Mouse (Mus musculus) stomach, embryonic 15.5 days (tissue): ENCODE data around the gene AW549877. TPM values are rescaled to one million over a fixed set of nuclear protein-coding genes. Genes with fewer than 3 reads are reported as not detected.

Experiments used
- ATAC-seq: fragments of 200-750 bp; cut with Nextera tagmentation; 2 replicates; pipeline ENCODE4 v1.8.0; 2017; ENCODE audit warnings: low read depth, moderate number of reproducible peaks, moderate TSS enrichment; ENCODE audit not compliant: insufficient read depth, low FRiP score
- H3K27ac ChIP-seq: fragments of 300-500 bp; sonication (generic); 2 replicates; pipeline ENCODE4 v1.5.1; 2015; ENCODE audit warnings: mild to moderate bottlenecking, inconsistent platforms
- H3K27me3 ChIP-seq: fragments of 300-500 bp; sonication (generic); replicated peaks from 2 replicates; pipeline ENCODE4 v1.6.1; 2015; ENCODE audit warnings: inconsistent platforms
- H3K36me3 ChIP-seq: fragments of 300-500 bp; sonication (generic); 2 replicates; pipeline ENCODE4 v1.6.1; 2015; ENCODE audit warnings: inconsistent platforms
- H3K4me1 ChIP-seq: fragments of 300-500 bp; sonication (generic); 2 replicates; pipeline ENCODE4 v1.6.1; 2015; ENCODE audit warnings: inconsistent platforms
- H3K4me2 ChIP-seq: fragments of 300-500 bp; sonication (generic); 2 replicates; pipeline ENCODE4 v1.6.1; 2015; ENCODE audit warnings: mild to moderate bottlenecking, inconsistent platforms
- H3K4me3 ChIP-seq: fragments of 300-500 bp; sonication (generic); replicated peaks from 2 replicates; pipeline ENCODE4 v1.5.1; 2015; ENCODE audit warnings: inconsistent platforms
- H3K9ac ChIP-seq: fragments of 300-500 bp; sonication (generic); 2 replicates; pipeline ENCODE4 v1.6.1; 2015; ENCODE audit warnings: inconsistent platforms
- H3K9me3 ChIP-seq: fragments of 300-500 bp; sonication (generic); 2 replicates; pipeline ENCODE4 v1.6.1; 2016; ENCODE audit warnings: inconsistent platforms
- WGBS: fragments of 180-500 bp; shearing (Covaris S2); methylation state at CpG from one replicate; pipeline ENCODE4 v1.1.7; 2015; 5-methylcytosine and 5-hydroxymethylcytosine counted together
- polyA plus RNA-seq: library from polyadenylated mRNA; unstranded; fragments of >200 nt; fragmentation: Nextera tagmentation; extraction: Ambion mirVana; gene quantifications from 2 replicates; pipeline ENCODE4 v1.2.1, GENCODE M21; 2015

AW549877 gene
- polyA plus RNA-seq, result 31.5 and 33.1 TPM in 2 replicates

GRCm38 (mm10) chr15:3995448-3996266 is at the start of gene AW549877:
Gene AW549877, minus strand, starts transcription at chr15:3995744.
- H3K9me3 ChIP-seq, result no peaks in the 10 kb centered on the region
- no peaks in the 10 kb centered on the region for H3K27me3 ChIP-seq
- peak; percentile 99 for ATAC-seq
- H3K4me3 ChIP-seq, result peak within 1 kb of the TSS; percentile 91
- peaks cover 7% of the 10 kb centered on the region; the same call in 1 of the 2 replicates for H3K36me3 ChIP-seq
- H3K27ac ChIP-seq, result peak within 1 kb of the TSS; percentile 95
- H3K4me1 ChIP-seq, result 0 out of 2 replicates have a peak, but pooled peaks cover 2% of the 10 kb centered on the region
- H3K4me2 ChIP-seq, result peak within 1 kb of the TSS; percentile 56
- WGBS, result under 1% methylated on average over 61 of the region's 61 CpGs
- H3K9ac ChIP-seq, result peak within 1 kb of the TSS; percentile 81

- Histone ChIP-seq H3K9ac (no peak overlapping the region), H3K9me3 (no peaks in the 10 kb centered on the region), H3K27me3 (no peaks in the 10 kb centered on the region), H3K4me1 (no peaks in the 10 kb centered on the region), H3K4me3 (no peak overlapping the region), H3K36me3 (peaks cover 6% of the 10 kb centered on the region; the same call in 1 of the 2 replicates), H3K4me2 (peak overlapping the region; percentile 30; the same call in 1 of the 2 replicates), H3K27ac (no peak overlapping the region)
- no peak for ATAC-seq
- WGBS, result 25% methylated on average over 4 of the region's 4 CpGs
Measured at GRCm38 (mm10) chr15:4043032-4043471, 47.5 kb upstream of the AW549877 start.

- Histone ChIP-seq H3K9ac (no peak overlapping the region), H3K9me3 (no peaks in the 10 kb centered on the region), H3K36me3 (peaks cover 6% of the 10 kb centered on the region; the same call in 1 of the 2 replicates), H3K4me1 (no peaks in the 10 kb centered on the region), H3K27me3 (no peaks in the 10 kb centered on the region), H3K4me3 (no peak overlapping the region), H3K4me2 (no peak overlapping the region), H3K27ac (no peak overlapping the region)
- WGBS, result 60% methylated on average over 3 of the region's 3 CpGs
- ATAC-seq, result no peak
Measured at GRCm38 (mm10) chr15:4042423-4042822, 46.9 kb upstream of the AW549877 start.

GRCm38 (mm10) chr15:4033168-4034004 is 37.8 kb upstream of the AW549877 start:
- H3K27ac ChIP-seq, result no peak overlapping the region
- WGBS, result 67% methylated on average over 3 of the region's 3 CpGs

GRCm38 (mm10) chr15:4028960-4029359 is 33.4 kb upstream of the AW549877 start:
- no peak overlapping the region for H3K27ac ChIP-seq
- no peak overlapping the region for H3K9ac ChIP-seq

More at GRCm38 (mm10) chr15:4033168-4034004, 37.8 kb upstream of the AW549877 start:
- H3K9me3 ChIP-seq, result no peaks in the 10 kb centered on the region
- no peak overlapping the region for H3K4me2 ChIP-seq
- no peaks in the 10 kb centered on the region for H3K27me3 ChIP-seq
- peaks cover 4% of the 10 kb centered on the region; the same call in 1 of the 2 replicates for H3K36me3 ChIP-seq
- no peak overlapping the region for H3K9ac ChIP-seq
- no peaks in the 10 kb centered on the region for H3K4me1 ChIP-seq
- H3K4me3 ChIP-seq, result no peak overlapping the region
- ATAC-seq, result no peak

GRCm38 (mm10) chr15:4028411-4028700 is 32.8 kb upstream of the AW549877 start:
- H3K36me3 ChIP-seq, result no peaks in the 10 kb centered on the region
- 87% methylated on average over 6 of the region's 6 CpGs for WGBS
- H3K27ac ChIP-seq, result no peak overlapping the region
- H3K4me3 ChIP-seq, result no peak overlapping the region
- no peak for ATAC-seq
- H3K9me3 ChIP-seq, result no peaks in the 10 kb centered on the region
- no peak overlapping the region for H3K4me2 ChIP-seq
- H3K9ac ChIP-seq, result no peak overlapping the region
- peaks cover 4% of the 10 kb centered on the region; the same call in 1 of the 2 replicates for H3K4me1 ChIP-seq
- H3K27me3 ChIP-seq, result no peaks in the 10 kb centered on the region

More at GRCm38 (mm10) chr15:4028960-4029359, 33.4 kb upstream of the AW549877 start:
- Histone ChIP-seq H3K4me2 (no peak overlapping the region), H3K27me3 (no peaks in the 10 kb centered on the region), H3K36me3 (no peaks in the 10 kb centered on the region), H3K9me3 (no peaks in the 10 kb centered on the region), H3K4me1 (peaks cover 4% of the 10 kb centered on the region; the same call in 1 of the 2 replicates), H3K4me3 (no peak overlapping the region)
- no peak for ATAC-seq

GRCm38 (mm10) chr15:4027671-4028410 is 32.3 kb upstream of the AW549877 start:
- 9% methylated on average over 6 of the region's 6 CpGs for WGBS
- peaks cover 4% of the 10 kb centered on the region; the same call in 1 of the 2 replicates for H3K4me1 ChIP-seq
- peak overlapping the region; percentile 57 for H3K4me2 ChIP-seq
- no peaks in the 10 kb centered on the region for H3K9me3 ChIP-seq
- no peaks in the 10 kb centered on the region for H3K36me3 ChIP-seq
- ATAC-seq, result no peak
- H3K4me3 ChIP-seq, result peak overlapping the region; percentile 71
- H3K27me3 ChIP-seq, result no peaks in the 10 kb centered on the region
- peak overlapping the region; percentile 96 for H3K27ac ChIP-seq
- H3K9ac ChIP-seq, result no peak overlapping the region

- under 1% methylated on average over 65 of the region's 65 CpGs for WGBS
- no peaks in the 10 kb centered on the region for H3K36me3 ChIP-seq
- peak overlapping the region; percentile 57 for H3K4me2 ChIP-seq
- H3K4me1 ChIP-seq, result peaks cover 4% of the 10 kb centered on the region; the same call in 1 of the 2 replicates
- peak overlapping the region; percentile 70 for H3K9ac ChIP-seq
- H3K9me3 ChIP-seq, result no peaks in the 10 kb centered on the region
- peak overlapping the region; percentile 96 for H3K27ac ChIP-seq
- peak; percentile 83 for ATAC-seq
- H3K4me3 ChIP-seq, result peak overlapping the region; percentile 71
- H3K27me3 ChIP-seq, result no peaks in the 10 kb centered on the region
Measured at GRCm38 (mm10) chr15:4026831-4027584, 31.5 kb upstream of the AW549877 start.

GRCm38 (mm10) chr15:4026231-4026773 is 30.8 kb upstream of the AW549877 start, which contains the start of gene Oxct1:
Gene Oxct1, plus strand, starts transcription at chr15:4026383.
- Histone ChIP-seq H3K9me3 (no peaks in the 10 kb centered on the region), H3K27me3 (no peaks in the 10 kb centered on the region), H3K9ac (peak within 1 kb of the TSS; percentile 70), H3K4me2 (peak within 1 kb of the TSS; percentile 57), H3K36me3 (no peaks in the 10 kb centered on the region), H3K4me1 (peaks cover 4% of the 10 kb centered on the region; the same call in 1 of the 2 replicates), H3K27ac (peak within 1 kb of the TSS; percentile 96), H3K4me3 (peak within 1 kb of the TSS; percentile 71)
- ATAC-seq, result peak; percentile 95
- under 1% methylated on average over 45 of the region's 45 CpGs for WGBS

- Histone ChIP-seq H3K4me1 (peaks cover 4% of the 10 kb centered on the region; the same call in 1 of the 2 replicates), H3K9me3 (no peaks in the 10 kb centered on the region), H3K4me3 (peak overlapping the region; percentile 71; the same call in 1 of the 2 replicates), H3K36me3 (no peaks in the 10 kb centered on the region), H3K9ac (no peak overlapping the region), H3K4me2 (peak overlapping the region; percentile 57), H3K27me3 (no peaks in the 10 kb centered on the region), H3K27ac (peak overlapping the region; percentile 96; the same call in 1 of the 2 replicates)
- no peak for ATAC-seq
- WGBS, result 66% methylated on average over 11 of the region's 11 CpGs
Measured at GRCm38 (mm10) chr15:4025508-4025904, 30.0 kb upstream of the AW549877 start.
